Mouse (Mus musculus) heart, embryonic 11.5 days (tissue): Measurements from ENCODE around the gene Chordc1. TPM values are rescaled to one million over a fixed set of nuclear protein-coding genes. Genes with fewer than 3 reads are reported as not detected.
"Not testable (repeated sequence)": the region's sequence is repeated elsewhere in the genome, so short reads cannot be mapped to it uniquely, and the experiment has no call there.

Experiments
- ATAC-seq: fragments of 200-750 bp; cut with Nextera tagmentation; replicated peaks from 2 replicates; pipeline ENCODE4 v1.8.0; 2017; ENCODE audit warnings: moderate library complexity; ENCODE audit not compliant: insufficient number of reproducible peaks, low FRiP score, low TSS enrichment
- H3K27ac ChIP-seq: fragments of 300-500 bp; sonication (generic); 2 replicates; pipeline ENCODE4 v1.5.1; 2014; ENCODE audit warnings: mild to moderate bottlenecking, low read depth, low read length
- H3K27me3 ChIP-seq: fragments of 300-500 bp; sonication (generic); 2 replicates; pipeline ENCODE4 v1.6.1; 2014; ENCODE audit warnings: mild to moderate bottlenecking, low read length, mixed read lengths; ENCODE audit not compliant: control insufficient read depth, insufficient read depth
- H3K36me3 ChIP-seq: fragments of 300-500 bp; sonication (generic); 2 replicates; pipeline ENCODE4 v1.6.1; 2014; ENCODE audit warnings: mild to moderate bottlenecking, low read length, moderate library complexity, mixed read lengths; ENCODE audit not compliant: control insufficient read depth, insufficient read depth
- H3K4me1 ChIP-seq: fragments of 300-500 bp; sonication (generic); 2 replicates; pipeline ENCODE4 v1.6.1; 2014; ENCODE audit warnings: low read length; ENCODE audit not compliant: control insufficient read depth, insufficient read depth
- H3K4me2 ChIP-seq: fragments of 300-500 bp; sonication (generic); 2 replicates; pipeline ENCODE4 v1.6.1; 2014; ENCODE audit warnings: mild to moderate bottlenecking, moderate library complexity
- H3K4me3 ChIP-seq: fragments of 300-500 bp; sonication (generic); 2 replicates; pipeline ENCODE4 v1.5.1; 2014; ENCODE audit warnings: low read depth, low read length
- H3K9ac ChIP-seq: fragments of 300-500 bp; sonication (generic); 2 replicates; pipeline ENCODE4 v1.6.1; 2014; ENCODE audit warnings: mild to moderate bottlenecking, low read depth, low read length, moderate library complexity
- H3K9me3 ChIP-seq: fragments of 300-500 bp; sonication (generic); replicated peaks from 2 replicates; pipeline ENCODE4 v1.6.1; 2016; ENCODE audit warnings: low read length; ENCODE audit not compliant: control insufficient read depth
- WGBS: fragments of 180-500 bp; shearing (Covaris S2); extraction: QIAGEN DNeasy Blood & Tissue Kit; methylation state at CpG from one replicate; pipeline ENCODE4 v1.1.7; 2014; ENCODE audit not compliant: insufficient replicate concordance; 5-methylcytosine and 5-hydroxymethylcytosine counted together
- polyA plus RNA-seq: library from polyadenylated mRNA; unstranded; fragments of >200 nt; fragmentation: Nextera tagmentation; extraction: Ambion mirVana; gene quantifications from 2 replicates; pipeline ENCODE4 v1.2.1, GENCODE M21; 2014

Gene Chordc1
- polyA plus RNA-seq = 83.5 and 85.5 TPM in 2 replicates

GRCm38 (mm10) chr9:18291571-18292429 is at the start of gene Chordc1:
Gene Chordc1 (plus strand): TSS chr9:18292125.
- peaks cover 5% of the 10 kb centered on the region; the same call in 1 of the 2 replicates for H3K4me1 ChIP-seq
- no peaks in the 10 kb centered on the region for H3K9me3 ChIP-seq
- peak; percentile 98 for ATAC-seq
- no peaks in the 10 kb centered on the region for H3K27me3 ChIP-seq
- H3K4me3 ChIP-seq = peak within 1 kb of the TSS; percentile 95
- H3K9ac ChIP-seq = peak within 1 kb of the TSS; percentile 99
- peak within 1 kb of the TSS; percentile 93 for H3K27ac ChIP-seq
- peak within 1 kb of the TSS; percentile 87 for H3K4me2 ChIP-seq
- no peaks in the 10 kb centered on the region for H3K36me3 ChIP-seq
- 4% methylated on average over 49 of the region's 49 CpGs for WGBS

GRCm38 (mm10) chr9:18275901-18276300 is 16.0 kb upstream of the Chordc1 start:
- Histone ChIP-seq H3K27me3 (no peaks in the 10 kb centered on the region), H3K27ac (no peak overlapping the region), H3K4me1 (no peaks in the 10 kb centered on the region), H3K9ac (no peak overlapping the region), H3K9me3 (no peaks in the 10 kb centered on the region), H3K4me3 (no peak overlapping the region), H3K4me2 (no peak overlapping the region), H3K36me3 (no peaks in the 10 kb centered on the region)
- WGBS = 69% methylated on average over 1 of the region's 1 CpGs
- no peak for ATAC-seq

GRCm38 (mm10) chr9:18276844-18277243 is 15.1 kb upstream of the Chordc1 start:
- Histone ChIP-seq H3K27me3 (no peaks in the 10 kb centered on the region), H3K4me1 (no peaks in the 10 kb centered on the region), H3K27ac (no peak overlapping the region), H3K4me3 (no peak overlapping the region), H3K9me3 (no peaks in the 10 kb centered on the region), H3K9ac (no peak overlapping the region), H3K4me2 (no peak overlapping the region), H3K36me3 (no peaks in the 10 kb centered on the region)
- WGBS = 46% methylated on average over 2 of the region's 2 CpGs
- no peak for ATAC-seq

- H3K9me3 ChIP-seq = no peaks in the 10 kb centered on the region
- H3K4me2 ChIP-seq = no peak overlapping the region
- 44% methylated on average over 1 of the region's 1 CpGs for WGBS
- no peaks in the 10 kb centered on the region for H3K36me3 ChIP-seq
- no peaks in the 10 kb centered on the region for H3K27me3 ChIP-seq
- H3K4me3 ChIP-seq = no peak overlapping the region
- H3K27ac ChIP-seq = no peak overlapping the region
- H3K4me1 ChIP-seq = no peaks in the 10 kb centered on the region
- ATAC-seq = no peak
- H3K9ac ChIP-seq = no peak overlapping the region
These were observed 14.4 kb upstream of the Chordc1 start for GRCm38 (mm10) chr9:18277497-18277896.

GRCm38 (mm10) chr9:18278693-18279092 is 13.2 kb upstream of the Chordc1 start:
- H3K36me3 ChIP-seq, H3K4me3 ChIP-seq, H3K4me2 ChIP-seq, H3K9me3 ChIP-seq, ATAC-seq, H3K27me3 ChIP-seq, H3K9ac ChIP-seq, H3K27ac ChIP-seq, H3K4me1 ChIP-seq: not testable (repeated sequence)
- WGBS = 32% methylated on average over 5 of the region's 5 CpGs

- ATAC-seq = peak; percentile 56
- Histone ChIP-seq H3K4me2 (peak overlapping the region; percentile 87), H3K27me3 (no peaks in the 10 kb centered on the region), H3K27ac (peak overlapping the region; percentile 93), H3K9ac (peak overlapping the region; percentile 99), H3K9me3 (no peaks in the 10 kb centered on the region), H3K36me3 (no peaks in the 10 kb centered on the region), H3K4me3 (peak overlapping the region; percentile 95), H3K4me1 (peaks cover 5% of the 10 kb centered on the region; the same call in 1 of the 2 replicates)
- WGBS = 1% methylated on average over 24 of the region's 24 CpGs
These were observed 558 bp downstream of the Chordc1 start for GRCm38 (mm10) chr9:18292443-18292922.

- no peaks in the 10 kb centered on the region for H3K27me3 ChIP-seq
- no peaks in the 10 kb centered on the region for H3K9me3 ChIP-seq
- ATAC-seq = no peak
- H3K27ac ChIP-seq = peak overlapping the region; percentile 93
- no peaks in the 10 kb centered on the region for H3K36me3 ChIP-seq
- H3K4me2 ChIP-seq = peak overlapping the region; percentile 87
- peaks cover 5% of the 10 kb centered on the region; the same call in 1 of the 2 replicates for H3K4me1 ChIP-seq
- peak overlapping the region; percentile 95 for H3K4me3 ChIP-seq
- WGBS = 47% methylated on average over 6 of the region's 6 CpGs
- peak overlapping the region; percentile 99 for H3K9ac ChIP-seq
These were observed 1.3 kb downstream of the Chordc1 start for GRCm38 (mm10) chr9:18293026-18293781.

GRCm38 (mm10) chr9:18298301-18298700 is 6.4 kb downstream of the Chordc1 start:
- peaks cover 2% of the 10 kb centered on the region; the same call in 1 of the 2 replicates for H3K4me1 ChIP-seq
- H3K27me3 ChIP-seq = no peaks in the 10 kb centered on the region
- no peaks in the 10 kb centered on the region for H3K9me3 ChIP-seq
- no peak overlapping the region for H3K4me2 ChIP-seq
- ATAC-seq = no peak; the same call in 1 of the 2 replicates
- H3K27ac ChIP-seq = no peak overlapping the region
- H3K4me3 ChIP-seq = no peak overlapping the region
- WGBS = 99% methylated on average over 6 of the region's 6 CpGs
- H3K36me3 ChIP-seq = peaks cover 14% of the 10 kb centered on the region
- H3K9ac ChIP-seq = no peak overlapping the region
